In the genomic region with DNA sequence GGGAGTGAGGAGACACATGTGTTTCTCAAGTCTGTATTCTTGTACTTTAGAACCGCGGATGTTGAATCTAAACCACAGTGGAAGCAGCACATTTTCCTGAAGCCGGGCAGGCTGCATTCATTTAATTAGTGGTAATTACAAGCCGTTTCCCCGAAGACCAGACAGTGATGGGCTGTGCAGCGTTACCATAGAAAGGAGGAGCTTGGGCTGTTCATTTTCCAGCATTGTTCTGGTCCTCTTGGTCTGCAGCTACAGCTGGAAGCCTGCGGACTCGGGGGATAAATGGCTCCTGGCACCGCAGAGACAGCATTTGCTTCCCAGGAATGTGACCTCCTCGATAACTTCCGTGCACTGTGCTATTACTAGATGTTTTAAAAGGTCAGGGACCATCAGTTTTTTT, we compare ENCODE assay signal across 10 mouse cellular contexts. TPM values are rescaled to one million over a fixed set of nuclear protein-coding genes. Genes with fewer than 3 reads are reported as not detected.
DNase-seq lines count a peak whose midpoint lies in the region; ATAC-seq and TF ChIP-seq lines count a peak whose summit lies in the region.
"Had no signal": no experiment of that assay in that cellular context is flagged by ENCODE, and none has a peak within 500 bp of the region (broad histone marks: within the 10 kb centered on the region; RNA-seq: fewer than 3 reads in every experiment).

No protein-coding gene starts in this region.

- no peak for TF ChIP-seq EP300 in stomach, postnatal 0 days (optimal IDR thresholded peaks at IDR 0.05)

- no peak overlapping the region for H3K4me3 ChIP-seq in stomach, embryonic 14.5 days (ENCODE audit: low read depth, low read length)
- no peak overlapping the region for H3K4me3 ChIP-seq in stomach, postnatal 0 days (ENCODE audit: low read depth, low read length)
- no peak overlapping the region for H3K4me3 ChIP-seq in forebrain, embryonic 14.5 days (ENCODE audit: low read depth, low read length)
- H3K4me3 ChIP-seq in midbrain, embryonic 10.5 days = peak overlapping the region; percentile 23; the same call in 1 of the 2 replicates
- no peak overlapping the region for H3K4me3 ChIP-seq in thymus, adult 2 months (ENCODE audit: control insufficient read depth, insufficient read depth, low read length)
- H3K4me3 ChIP-seq: erythroblast, embryonic 14.5 days; heart, embryonic 15.5 days had no signal

- DNase-seq in stomach, postnatal 0 days (ENCODE audit: low spot score) = no peak
- DNase-seq in forebrain, embryonic 14.5 days (ENCODE audit: low spot score) = peak; percentile 59
- DNase-seq in midbrain, embryonic 10.5 days (ENCODE audit: low spot score) = peak; percentile 22
- DNase-seq in c-Kit-positive CD71-positive TER-119-positive erythroid progenitor cells, embryonic 14.5 days (ENCODE audit: low spot score) = no peak
- DNase-seq in thymus, adult 2 months = no peak
- DNase-seq in cerebellum, postnatal 10 days = no peak
- DNase-seq: lung, postnatal 36 days had no signal

- no peak overlapping the region for H3K9ac ChIP-seq in stomach, embryonic 14.5 days (replicated peaks; ENCODE audit: low read depth, low read length)
- no peak overlapping the region for H3K9ac ChIP-seq in stomach, postnatal 0 days (ENCODE audit: low read length)
- H3K9ac ChIP-seq in forebrain, embryonic 14.5 days (ENCODE audit: low read length) = no peak overlapping the region
- H3K9ac ChIP-seq: heart, embryonic 15.5 days had no signal

- TF ChIP-seq POLR2A in thymus, adult 2 months (IDR thresholded peaks at IDR 0.05; ENCODE audit: control insufficient read depth, extremely low read depth, insufficient read depth, low read length, poor library complexity) = no peak

- H3K4me2 ChIP-seq in stomach, embryonic 14.5 days (replicated peaks; ENCODE audit: low read depth, low read length) = 0 out of 2 replicates have a peak overlapping the region, but pooled peaks have one; percentile 6
- no peak overlapping the region for H3K4me2 ChIP-seq in stomach, postnatal 0 days (replicated peaks; ENCODE audit: low read depth)
- peak overlapping the region; percentile 31 for H3K4me2 ChIP-seq in forebrain, embryonic 14.5 days (ENCODE audit: low read length)
- H3K4me2 ChIP-seq: heart, embryonic 15.5 days had no signal

- no peaks in the 10 kb centered on the region for H3K27me3 ChIP-seq in stomach, embryonic 14.5 days (ENCODE audit: control insufficient read depth, insufficient read depth, low read length)
- H3K27me3 ChIP-seq in stomach, postnatal 0 days (ENCODE audit: control insufficient read depth, insufficient read depth, low read length) = no peaks in the 10 kb centered on the region
- no peaks in the 10 kb centered on the region for H3K27me3 ChIP-seq in forebrain, embryonic 14.5 days (replicated peaks; ENCODE audit: control insufficient read depth, insufficient read depth, low read length)
- peaks cover 36% of the 10 kb centered on the region for H3K27me3 ChIP-seq in midbrain, embryonic 10.5 days (ENCODE audit: low read depth, poor library complexity, severe bottlenecking)
- no peaks in the 10 kb centered on the region for H3K27me3 ChIP-seq in thymus, adult 2 months (ENCODE audit: control insufficient read depth, insufficient read depth, low read length)

- no peak for ATAC-seq in stomach, embryonic 14.5 days (ENCODE audit: insufficient number of reproducible peaks, insufficient read depth, low FRiP score, low read depth)
- ATAC-seq in stomach, postnatal 0 days (ENCODE audit: low FRiP score, low TSS enrichment) = no peak
- peak; percentile 72; the same call in 1 of the 2 replicates for ATAC-seq in forebrain, embryonic 14.5 days

- H3K27ac ChIP-seq in stomach, embryonic 14.5 days (ENCODE audit: low read length) = no peak overlapping the region
- no peak overlapping the region for H3K27ac ChIP-seq in stomach, postnatal 0 days (replicated peaks)
- no peak overlapping the region for H3K27ac ChIP-seq in forebrain, embryonic 14.5 days (ENCODE audit: low read depth, low read length)
- H3K27ac ChIP-seq in midbrain, embryonic 10.5 days (replicated peaks) = no peak overlapping the region
- no peak overlapping the region for H3K27ac ChIP-seq in thymus, adult 2 months (ENCODE audit: control insufficient read depth, insufficient read depth, low read length)
- H3K27ac ChIP-seq: heart, embryonic 15.5 days had no signal

- no peaks in the 10 kb centered on the region for H3K9me3 ChIP-seq in stomach, embryonic 14.5 days (ENCODE audit: control insufficient read depth, low read depth, low read length)
- no peaks in the 10 kb centered on the region for H3K9me3 ChIP-seq in stomach, postnatal 0 days (ENCODE audit: control insufficient read depth, low read length)
- H3K9me3 ChIP-seq in forebrain, embryonic 14.5 days (replicated peaks; ENCODE audit: control insufficient read depth, low read length) = no peaks in the 10 kb centered on the region
- no peaks in the 10 kb centered on the region for H3K9me3 ChIP-seq in midbrain, embryonic 10.5 days (replicated peaks)
- H3K9me3 ChIP-seq: heart, embryonic 15.5 days had no signal

- no peak for TF ChIP-seq CTCF in stomach, postnatal 0 days (IDR thresholded peaks at IDR 0.05; ENCODE audit: low read depth)
- no peak for TF ChIP-seq CTCF in thymus, adult 2 months (IDR thresholded peaks at IDR 0.05; ENCODE audit: borderline replicate concordance, control insufficient read depth, extremely low read depth, insufficient read depth, low read length, poor library complexity)

- H3K36me3 ChIP-seq in stomach, embryonic 14.5 days (ENCODE audit: control insufficient read depth, insufficient read depth, low read length) = no peaks in the 10 kb centered on the region
- H3K36me3 ChIP-seq in stomach, postnatal 0 days (ENCODE audit: control insufficient read depth, insufficient read depth, low read length) = no peaks in the 10 kb centered on the region
- no peaks in the 10 kb centered on the region for H3K36me3 ChIP-seq in forebrain, embryonic 14.5 days (ENCODE audit: control insufficient read depth, insufficient read depth, low read length)
- no peaks in the 10 kb centered on the region for H3K36me3 ChIP-seq in midbrain, embryonic 10.5 days
- no peaks in the 10 kb centered on the region for H3K36me3 ChIP-seq in thymus, adult 2 months (ENCODE audit: control insufficient read depth, insufficient read depth, low read length)
- H3K36me3 ChIP-seq: heart, embryonic 15.5 days had no signal

- 13% methylated on average over 11 of the region's 11 CpGs for WGBS in stomach, embryonic 14.5 days
- 23% methylated on average over 11 of the region's 11 CpGs for WGBS in stomach, postnatal 0 days
- WGBS in forebrain, embryonic 14.5 days = 5% methylated on average over 11 of the region's 11 CpGs
- 17% methylated on average over 11 of the region's 11 CpGs for WGBS in midbrain, embryonic 10.5 days
- WGBS in thymus, adult 2 months = 46% methylated on average over 11 of the region's 11 CpGs

- no peaks in the 10 kb centered on the region for H3K4me1 ChIP-seq in stomach, embryonic 14.5 days (ENCODE audit: control insufficient read depth, insufficient read depth, low read length)
- no peaks in the 10 kb centered on the region for H3K4me1 ChIP-seq in stomach, postnatal 0 days (replicated peaks; ENCODE audit: control insufficient read depth, insufficient read depth)
- H3K4me1 ChIP-seq in forebrain, embryonic 14.5 days (ENCODE audit: control insufficient read depth, insufficient read depth, low read length) = peaks cover 4% of the 10 kb centered on the region; the same call in 1 of the 2 replicates
- H3K4me1 ChIP-seq in midbrain, embryonic 10.5 days = peaks cover 7% of the 10 kb centered on the region
- no peaks in the 10 kb centered on the region for H3K4me1 ChIP-seq in thymus, adult 2 months (replicated peaks; ENCODE audit: control insufficient read depth, insufficient read depth, low read length)
- H3K4me1 ChIP-seq: heart, embryonic 15.5 days had no signal

RNA-seq across cellular contexts. Expression of a gene that starts 37.6 kb away (rescaled TPM):
- polyA plus RNA-seq in stomach, embryonic 14.5 days (2014; fragmentation: Nextera tagmentation; extraction: Ambion mirVana) = not detected in 2 replicates
- polyA plus RNA-seq in stomach, postnatal 0 days (2015; fragmentation: Nextera tagmentation; extraction: Ambion mirVana) = not detected in 2 replicates
- 2.5 and 2.8 TPM in 2 replicates for polyA plus RNA-seq in forebrain, embryonic 14.5 days (2014; fragmentation: Nextera tagmentation; extraction: Ambion mirVana)
- polyA plus RNA-seq in midbrain, embryonic 10.5 days (2016; fragmentation: Nextera tagmentation; extraction: Ambion mirVana) = 0.77 and 1.5 TPM in 2 replicates
- not detected in 2 replicates for polyA plus RNA-seq in thymus, adult 2 months (2012; rRNA removed)
- polyA plus RNA-seq: erythroblast, embryonic 14.5 days; heart, embryonic 15.5 days had no signal

Comparison
In these comparisons a context has a peak if more than half of its experiments do, and no peak if none do; other contexts are left out.
1. DNase-seq: peak in forebrain, embryonic 14.5 days (single experiment) and midbrain, embryonic 10.5 days (single experiment); none in stomach, postnatal 0 days (single experiment), c-Kit-positive CD71-positive TER-119-positive erythroid progenitor cells, embryonic 14.5 days (single experiment), thymus, adult 2 months (single experiment) and cerebellum, postnatal 10 days (0 of 2).